Mouse (Mus musculus): ENCODE measurements around the gene Csrp2. TPM values are rescaled to one million over a fixed set of nuclear protein-coding genes. Genes with fewer than 3 reads are reported as not detected.

The Csrp2 gene
- 11.6 TPM for polyA plus RNA-seq (2014; fragmentation: Illumina TruSeq; extraction: RNeasy Lipid Tissue Mini Kit (QIAGEN cat#74804); ENCODE audit: low replicate concordance)

GRCm38 (mm10) chr10:110919531-110920343 is at the start of gene Csrp2:
TSS of gene Csrp2 (plus strand) at chr10:110919789.

Other genes starting within 250 kb of the Csrp2 start
- 1.7 TPM for gene E2f7, start 174.3 kb upstream of the Csrp2 start, polyA plus RNA-seq (2014; fragmentation: Illumina TruSeq; extraction: RNeasy Lipid Tissue Mini Kit (QIAGEN cat#74804); ENCODE audit: low replicate concordance)
- 16.7 TPM for gene Zdhhc17, start 90.4 kb downstream of the Csrp2 start, polyA plus RNA-seq (2014; fragmentation: Illumina TruSeq; extraction: RNeasy Lipid Tissue Mini Kit (QIAGEN cat#74804); ENCODE audit: low replicate concordance)
- 17.2 TPM for gene Osbpl8, start 245.0 kb downstream of the Csrp2 start, polyA plus RNA-seq (2014; fragmentation: Illumina TruSeq; extraction: RNeasy Lipid Tissue Mini Kit (QIAGEN cat#74804); ENCODE audit: low replicate concordance)